Mouse (Mus musculus) thymus, postnatal 36 days (tissue): ENCODE data around the gene Rab42.

Experiments used
- DNase-seq, 2 experiments: peaks; one replicate each; pipeline ENCODE4 v3.0.0; 2022; ENCODE audit warnings: mixed read lengths in 2 of 2

The Rab42 gene

GRCm38 (mm10) chr4:132302939-132303479, at the start of gene Rab42:
Rab42 (minus strand) TSS chr4:132303385.
- DNase-seq = peak; percentile 51 to 62

DNA sequence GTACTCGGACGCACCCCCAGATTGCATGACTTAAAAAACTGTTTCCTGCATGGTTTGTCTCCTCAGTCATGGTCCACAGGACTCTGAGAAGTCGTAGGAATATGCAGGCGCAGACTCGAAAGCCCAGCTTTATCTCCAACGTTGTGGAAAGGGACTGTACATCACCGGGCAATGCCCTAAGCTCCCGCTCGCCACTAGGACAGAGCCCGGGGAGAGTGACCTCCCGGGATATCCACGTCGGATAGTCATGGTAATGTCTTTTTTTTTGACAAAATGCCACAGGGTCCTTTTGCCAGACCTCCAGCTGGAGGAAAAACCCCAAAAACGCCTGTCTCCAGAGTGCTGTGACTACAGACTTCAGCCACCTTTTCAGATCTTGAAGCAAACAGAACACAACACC, 49.6 kb upstream of the Rab42 start:
- DNase-seq = peak; percentile 18 to 20

DNA sequence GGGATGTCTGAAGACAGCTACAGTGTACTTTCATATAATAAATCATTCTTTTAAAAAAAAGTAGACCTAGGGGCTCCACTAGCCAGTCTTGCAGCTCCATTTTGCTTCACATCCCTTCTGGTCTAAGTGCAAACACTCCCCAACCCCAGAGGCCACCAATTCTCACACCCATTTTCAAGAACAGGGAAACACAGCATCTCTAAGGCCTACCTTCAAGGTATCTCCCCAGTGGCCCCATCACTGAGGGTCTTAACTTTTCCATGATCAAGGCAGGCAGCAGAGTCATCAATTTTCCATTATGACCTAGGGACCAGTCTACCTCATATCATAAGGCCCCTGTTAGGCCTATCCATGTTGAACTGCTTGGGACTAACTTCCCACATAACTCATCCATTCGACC, 48.2 kb upstream of the Rab42 start:
- DNase-seq = no peak

DNA sequence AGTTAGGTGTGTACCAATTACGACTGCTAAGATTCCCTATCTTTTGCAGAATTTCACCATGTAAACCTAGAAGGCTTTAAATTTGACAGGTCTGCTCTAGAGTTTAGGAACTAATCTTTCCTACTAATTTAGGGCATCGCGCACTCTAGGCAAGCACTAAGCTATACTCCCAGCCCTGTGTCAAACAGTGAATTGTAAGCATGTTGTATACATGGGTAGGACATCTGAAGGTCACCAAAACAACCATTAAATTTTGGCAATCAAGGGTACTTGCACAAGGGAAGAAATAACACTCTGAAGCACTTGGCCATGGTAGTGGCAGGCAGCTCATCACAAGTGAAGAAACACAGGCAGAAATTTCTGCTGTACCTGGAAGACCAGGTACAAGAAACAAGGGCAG, 47.7 kb upstream of the Rab42 start:
- no peak for DNase-seq

GRCm38 (mm10) chr4:132350123-132350740, 47.0 kb upstream of the Rab42 start:
- DNase-seq = no peak

DNA sequence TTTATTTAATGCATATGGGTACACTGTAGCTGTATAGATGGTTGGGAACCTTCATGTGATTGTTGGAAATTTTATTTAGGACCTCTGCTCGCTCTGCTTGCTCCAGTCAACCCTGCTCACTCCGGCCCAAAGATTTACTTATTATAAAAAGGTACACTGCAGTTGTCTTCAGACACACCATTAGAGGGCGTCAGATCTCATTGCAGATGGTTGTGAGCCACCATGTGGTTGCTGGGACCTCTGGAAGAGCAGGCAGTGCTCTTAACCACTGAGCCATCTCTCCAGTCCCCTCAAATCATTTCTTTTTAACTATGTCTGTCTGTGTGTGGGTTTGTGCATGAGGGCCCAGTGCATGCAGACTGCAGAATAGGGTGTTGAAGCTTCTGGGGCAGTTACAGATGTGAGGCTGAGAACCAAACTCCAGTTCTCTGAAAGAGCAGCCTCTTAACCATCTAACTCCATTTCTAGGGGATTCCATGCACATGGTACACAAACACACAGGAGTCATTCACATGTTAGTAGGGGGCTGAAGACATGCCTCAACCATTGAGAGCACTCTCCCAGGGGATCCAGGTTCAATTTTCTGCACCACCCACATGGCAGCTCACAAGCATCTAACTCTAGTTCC, 46.4 kb upstream of the Rab42 start:
- no peak for DNase-seq

DNA sequence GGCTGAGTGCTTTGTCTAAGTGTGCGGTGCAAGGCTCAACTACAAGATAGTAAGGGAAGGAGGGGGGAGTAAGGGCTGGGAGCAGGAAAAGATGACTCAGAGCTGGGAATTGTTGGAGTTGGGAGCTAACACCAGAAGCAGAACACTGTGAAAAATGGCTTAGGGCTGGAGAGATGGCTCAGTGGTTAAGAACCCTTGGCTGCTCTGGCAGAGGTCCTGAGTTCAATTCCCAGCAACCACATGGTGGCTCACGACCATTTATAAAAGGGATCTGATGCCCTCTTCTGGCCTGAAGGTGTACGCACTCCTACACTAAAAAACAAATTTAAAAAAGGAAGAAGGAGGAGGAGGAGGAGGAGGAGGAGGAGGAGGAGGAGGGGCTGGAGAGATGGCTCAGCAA, 43.5 kb upstream of the Rab42 start:
- DNase-seq = no peak

DNA sequence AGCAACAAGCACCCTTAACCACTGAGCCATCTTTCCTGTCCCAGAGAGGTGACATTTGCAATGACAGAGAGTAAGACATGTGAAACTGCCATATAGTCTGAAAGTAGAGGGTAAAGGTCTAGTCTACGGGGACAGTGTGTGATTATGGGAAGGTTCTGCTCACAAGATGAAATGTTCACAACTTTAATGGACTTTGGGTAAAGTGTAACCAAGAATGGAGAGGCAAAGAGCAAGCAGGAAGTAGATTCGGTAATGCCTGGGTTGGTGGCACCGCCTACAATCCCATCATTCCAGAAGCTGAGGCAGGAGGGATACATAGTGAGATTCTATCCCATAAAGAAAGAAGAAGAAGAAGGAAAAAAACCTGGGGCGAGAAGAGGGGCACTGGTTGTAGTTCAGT, 43.1 kb upstream of the Rab42 start:
- DNase-seq = no peak

GRCm38 (mm10) chr4:132345843-132346212, 42.6 kb upstream of the Rab42 start:
- no peak for DNase-seq

DNA sequence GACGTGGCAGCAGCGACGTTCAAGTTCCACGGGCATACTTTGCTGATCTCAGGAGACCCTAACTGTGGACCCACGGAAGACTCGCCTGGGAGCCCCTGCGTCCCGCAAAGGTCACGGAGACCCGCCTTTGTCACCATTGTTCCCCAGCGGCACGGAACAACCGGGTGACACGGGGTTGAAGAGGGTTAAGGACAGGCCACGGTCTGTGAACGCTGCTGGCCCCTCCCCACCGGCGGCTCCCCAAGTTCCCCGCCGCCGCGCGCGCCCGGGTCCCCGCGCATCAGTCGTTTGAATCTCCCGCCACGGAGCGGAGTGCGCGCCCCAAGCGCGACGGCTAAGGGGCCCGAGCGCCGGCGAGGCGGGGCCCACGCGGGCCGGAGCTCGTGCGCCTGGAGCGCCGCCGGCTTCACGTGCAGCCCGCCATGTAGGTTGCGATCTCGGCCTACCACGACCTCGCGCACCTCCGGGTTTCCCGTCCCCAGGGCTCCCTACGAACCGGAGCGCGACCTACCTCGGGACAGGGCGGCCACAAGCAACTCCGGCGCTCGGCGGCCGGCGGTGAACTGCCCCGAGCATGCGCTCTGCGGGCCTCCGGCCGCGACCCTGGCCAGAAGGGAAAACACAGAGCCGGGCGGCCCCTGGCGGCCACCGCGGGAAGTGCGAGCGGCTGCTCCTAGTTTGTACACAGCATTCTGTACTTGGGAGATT, 42.1 kb upstream of the Rab42 start:
- DNase-seq = peak; percentile 90 to 95

- DNase-seq = no peak
Measured at GRCm38 (mm10) chr4:132344403-132345134, 41.4 kb upstream of the Rab42 start.

DNA sequence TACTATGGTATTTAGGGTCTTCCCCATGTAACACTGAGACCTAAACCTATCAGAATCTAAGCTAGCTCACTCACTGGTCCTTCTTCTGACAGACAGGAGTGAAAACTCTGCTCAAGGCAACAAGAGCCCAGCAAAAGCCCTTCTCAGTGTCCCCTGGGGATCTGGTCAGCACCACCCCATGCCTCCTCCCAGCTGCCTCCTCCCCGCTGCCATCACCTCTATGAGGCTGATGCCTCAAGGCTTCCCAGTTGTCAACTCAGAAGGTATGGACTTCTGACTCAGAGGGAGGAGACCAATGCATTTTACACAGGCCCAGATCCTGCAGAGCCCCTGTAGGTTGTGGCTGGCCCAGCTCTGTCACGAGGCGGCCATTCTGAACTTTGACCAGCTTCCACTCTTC, 38.3 kb upstream of the Rab42 start:
- no peak for DNase-seq

- no peak for DNase-seq
Measured at GRCm38 (mm10) chr4:132338943-132339342, 35.8 kb upstream of the Rab42 start.

DNA sequence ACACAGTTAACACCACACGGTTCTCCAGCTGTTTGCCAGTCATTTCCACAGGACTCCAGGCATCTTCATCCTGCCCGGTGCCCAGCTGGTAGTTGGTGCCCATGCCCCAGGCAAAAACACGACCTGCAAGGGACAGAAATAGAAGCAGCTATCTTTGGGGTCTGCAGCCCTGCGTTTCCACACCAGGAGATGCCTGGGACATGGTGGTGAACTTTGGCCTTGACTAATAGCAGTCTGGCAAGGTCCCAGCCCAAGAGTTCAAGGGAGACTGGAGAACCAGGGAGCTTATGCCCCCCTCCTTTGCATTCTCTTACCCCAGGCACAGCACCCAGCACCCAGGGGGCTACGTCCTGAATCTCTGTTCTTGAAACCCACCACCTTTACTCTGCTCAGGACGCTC, 29.7 kb upstream of the Rab42 start:
- DNase-seq = no peak

DNA sequence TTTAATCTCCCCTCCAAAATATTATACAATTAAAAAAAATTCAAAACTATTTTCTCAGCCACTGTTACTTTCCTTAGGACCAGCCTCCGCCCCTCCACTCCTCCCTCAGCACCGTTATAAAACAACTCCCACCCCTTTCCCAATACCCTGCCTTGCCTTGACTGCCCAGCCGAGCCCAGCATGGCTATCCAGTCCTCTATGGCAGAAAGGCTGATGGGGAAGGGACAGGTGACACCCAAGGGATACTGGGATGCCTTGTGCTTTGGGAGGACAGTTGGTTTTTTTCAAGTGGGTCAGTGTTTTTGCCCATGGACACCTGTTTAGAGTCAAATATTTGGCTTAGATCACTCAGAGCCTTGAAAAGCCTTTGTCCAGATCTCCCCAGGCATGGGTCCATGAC, 28.8 kb upstream of the Rab42 start:
- DNase-seq = no peak

DNA sequence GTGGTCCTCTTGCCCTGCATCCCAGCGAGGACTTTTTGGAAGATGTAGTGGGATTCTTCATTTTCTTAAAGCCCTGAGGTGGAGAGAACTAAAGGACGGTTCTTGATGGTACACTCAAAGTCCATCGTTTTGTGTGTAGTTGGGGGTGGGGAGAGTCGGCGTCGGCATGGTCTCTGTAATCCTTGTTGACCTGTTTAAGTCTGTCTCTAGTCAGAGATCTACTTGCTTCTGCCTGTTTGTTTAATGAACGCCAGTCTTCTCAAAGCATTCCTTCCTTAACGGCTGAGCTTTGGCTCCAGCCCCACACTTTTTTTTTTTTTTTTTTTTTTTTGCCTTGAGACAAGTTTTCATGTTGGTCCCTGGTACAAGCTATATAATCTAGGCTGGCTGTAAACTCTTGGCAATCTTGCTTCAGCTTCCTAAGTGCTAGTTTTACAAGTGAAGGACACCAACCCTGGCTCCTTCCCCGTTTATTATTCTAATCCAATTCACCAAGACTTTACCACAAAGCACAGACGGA, 26.7 kb upstream of the Rab42 start:
- no peak for DNase-seq

- DNase-seq = peak; percentile 91
Measured at GRCm38 (mm10) chr4:132329115-132329834, 26.1 kb upstream of the Rab42 start, which contains the start of gene Trnau1ap. Trnau1ap (minus strand) TSS chr4:132329538.

- no peak for DNase-seq
Measured at GRCm38 (mm10) chr4:132328391-132328982, 25.3 kb upstream of the Rab42 start.

DNA sequence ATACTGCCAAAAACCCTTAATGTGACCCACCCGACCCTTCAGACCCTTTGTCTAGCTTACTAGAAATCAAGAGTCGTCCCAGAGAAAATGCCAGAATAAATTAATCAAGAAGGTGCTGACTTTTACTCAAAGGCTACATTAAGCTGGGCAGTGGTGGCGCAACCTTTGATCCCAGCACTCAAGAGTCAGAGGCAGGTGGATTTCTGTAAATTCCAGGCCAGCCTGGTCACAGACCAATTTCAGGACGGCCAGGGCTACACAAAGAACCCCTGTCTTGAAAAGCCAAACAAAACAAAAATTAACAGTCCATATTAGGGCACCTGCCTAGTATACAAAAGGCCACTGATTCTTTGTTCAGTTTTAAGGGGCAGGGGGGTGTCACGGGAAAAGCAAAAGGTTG, 23.3 kb upstream of the Rab42 start:
- no peak for DNase-seq

GRCm38 (mm10) chr4:132315711-132316110, 12.5 kb upstream of the Rab42 start:
- no peak for DNase-seq

GRCm38 (mm10) chr4:132312627-132313026, 9.4 kb upstream of the Rab42 start:
- DNase-seq = no peak

DNA sequence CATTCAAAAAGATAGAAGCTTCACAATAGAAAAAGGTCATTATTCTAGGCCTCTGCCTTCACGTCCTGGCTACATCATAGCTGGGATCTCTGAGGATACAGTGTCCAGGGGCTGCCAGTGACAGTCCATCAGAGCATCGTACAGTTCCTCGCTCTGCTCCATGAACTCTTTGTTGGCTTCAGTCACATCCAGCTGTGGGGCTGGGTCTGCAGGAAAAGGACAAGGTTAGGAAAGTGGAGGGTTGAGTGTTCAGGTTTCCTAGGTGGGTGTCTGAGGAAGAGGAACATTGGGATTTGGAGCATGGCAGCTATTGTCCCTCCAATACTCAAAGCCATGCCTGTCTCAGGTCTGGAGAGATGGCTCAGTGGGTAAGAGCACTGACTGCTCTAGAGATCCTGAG, 8.6 kb upstream of the Rab42 start:
- DNase-seq = no peak
